Mouse (Mus musculus): Measurements from ENCODE around the gene Mrps21.

Gene Mrps21

DNA sequence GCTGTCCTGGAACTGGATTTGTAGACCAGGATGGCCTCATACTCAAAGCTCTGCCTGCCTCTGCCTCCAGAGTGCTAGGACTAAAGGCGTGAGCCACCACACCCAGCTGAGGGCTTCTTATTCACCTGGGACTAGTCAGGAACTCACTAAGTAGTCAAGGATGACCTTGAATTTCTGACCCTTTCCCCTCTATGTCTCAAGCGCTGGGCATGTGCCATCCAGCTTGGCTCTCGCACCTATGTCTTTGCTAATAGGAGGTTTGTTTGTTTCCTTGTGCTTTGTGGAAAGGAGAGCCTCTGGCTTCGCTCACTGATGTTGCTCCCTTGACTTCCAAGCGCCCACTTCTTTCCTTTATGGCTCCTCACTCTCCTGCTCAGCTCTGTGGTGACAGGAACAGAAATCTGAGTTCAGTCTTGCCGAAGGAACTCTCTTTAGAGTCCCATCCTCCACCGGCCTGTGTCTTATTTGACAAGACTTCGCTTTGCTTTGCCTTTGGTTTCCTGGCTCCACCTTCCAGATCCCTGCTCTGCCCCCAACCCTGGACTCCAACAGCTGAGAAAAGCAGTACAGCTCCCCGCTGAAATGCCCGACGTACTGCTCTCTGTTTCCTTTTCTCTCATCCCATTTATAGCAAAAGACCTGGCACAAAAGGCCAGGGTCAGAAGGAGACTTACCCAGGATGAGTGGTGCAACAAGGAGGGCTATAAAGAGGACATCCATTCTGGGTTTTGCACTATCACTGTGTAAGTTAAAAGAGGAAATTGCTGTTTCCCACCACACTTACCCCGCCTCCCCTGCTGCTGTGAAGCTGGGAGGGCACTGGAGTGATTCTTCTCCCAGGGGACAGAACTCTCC is 20.1 kb upstream of the Mrps21 start, which contains the start of gene BC028528:
BC028528 (minus strand) TSS at position 795 of the 855 bp plus-strand sequence.
- 44% methylated on average over 12 of the region's 12 CpGs for WGBS

DNA sequence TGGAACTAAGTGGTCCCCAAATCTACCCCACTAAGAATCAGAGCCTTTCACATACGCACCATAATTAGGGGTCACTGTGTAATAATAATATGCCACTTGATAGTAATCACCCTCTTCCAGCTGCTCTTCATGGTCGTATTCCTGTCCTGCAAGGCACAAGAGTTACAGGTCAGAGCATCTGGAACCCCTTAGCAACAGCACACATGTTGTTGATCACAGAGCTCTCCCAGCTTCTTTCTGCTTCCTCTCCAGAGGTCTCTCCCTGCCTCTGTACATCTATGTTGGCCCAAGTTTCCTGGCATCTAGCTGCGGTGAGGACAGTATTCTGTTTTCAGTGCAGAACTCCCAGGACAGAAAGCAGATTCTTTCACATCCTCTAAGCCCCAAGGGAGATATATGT is 18.3 kb upstream of the Mrps21 start:
- 77% methylated on average over 3 of the region's 3 CpGs for WGBS

DNA sequence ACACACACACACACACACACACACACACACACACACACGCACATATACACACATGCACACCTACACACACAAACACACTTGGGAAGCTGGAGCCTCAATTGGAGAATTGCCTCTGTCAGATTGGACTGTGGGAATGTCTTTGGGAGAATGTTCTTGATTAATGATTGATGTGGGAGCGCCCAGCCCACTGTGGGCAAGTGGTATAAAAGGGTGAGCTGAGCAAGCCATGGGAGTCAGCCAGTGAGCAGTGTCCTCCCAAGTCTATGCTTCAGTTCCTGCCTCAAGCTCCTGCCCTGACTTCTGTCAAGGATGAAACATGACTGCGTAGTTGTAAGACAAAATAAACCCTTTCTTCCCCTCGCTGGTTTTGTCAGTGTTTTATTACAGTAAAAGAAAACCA is 16.3 kb upstream of the Mrps21 start:
- WGBS, result 90% methylated on average over 4 of the region's 4 CpGs

DNA sequence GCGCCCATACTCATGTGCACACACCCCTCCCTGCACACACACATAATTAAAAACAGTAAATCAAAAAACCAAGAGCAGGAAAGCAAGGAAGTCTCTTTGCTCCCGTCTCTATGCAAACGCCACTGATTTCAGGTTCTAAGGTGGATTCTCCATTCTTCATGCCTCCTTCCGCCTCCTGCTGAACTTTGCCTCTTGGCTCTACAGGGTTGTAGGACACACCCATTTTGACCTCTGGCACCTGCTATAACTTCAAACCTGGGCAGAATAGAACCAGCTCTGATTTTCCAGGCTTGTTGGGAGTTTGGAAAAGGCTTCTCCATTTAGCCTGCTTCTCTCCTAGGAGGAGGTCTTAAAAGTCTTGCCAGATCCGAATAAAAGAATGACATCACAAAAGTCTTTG is 13.1 kb upstream of the Mrps21 start:
- 90% methylated on average over 5 of the region's 5 CpGs for WGBS

DNA sequence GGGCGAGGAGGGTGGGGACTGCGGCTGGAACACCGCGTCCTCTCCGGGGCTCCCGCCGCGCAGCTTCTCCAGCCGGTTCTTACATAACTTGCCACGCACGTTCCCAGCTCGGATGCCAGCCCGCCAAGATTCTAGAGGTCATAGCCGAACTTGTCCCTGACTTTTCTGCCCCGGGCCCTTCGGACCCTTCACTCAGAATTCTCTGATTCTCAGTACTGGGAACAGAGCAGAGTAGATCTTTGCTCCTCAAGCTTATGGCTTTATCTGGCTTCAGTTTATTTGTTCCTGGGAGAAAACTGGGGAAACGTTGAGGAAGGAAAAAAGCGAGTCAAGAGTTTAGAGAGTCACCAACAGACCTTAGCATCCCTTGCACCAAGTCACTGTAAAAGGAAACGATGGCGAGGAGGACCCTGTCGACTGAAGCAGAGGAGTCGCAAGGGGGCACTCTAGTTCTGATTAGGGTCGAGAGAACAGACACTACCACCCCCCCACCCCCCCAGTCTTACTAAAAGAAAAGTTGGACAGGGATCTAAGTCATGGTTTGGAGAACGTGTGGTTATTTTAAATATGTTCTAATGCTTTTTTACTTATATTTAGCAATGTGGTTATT is 11.6 kb upstream of the Mrps21 start:
- WGBS, result under 1% methylated on average over 24 of the region's 24 CpGs

DNA sequence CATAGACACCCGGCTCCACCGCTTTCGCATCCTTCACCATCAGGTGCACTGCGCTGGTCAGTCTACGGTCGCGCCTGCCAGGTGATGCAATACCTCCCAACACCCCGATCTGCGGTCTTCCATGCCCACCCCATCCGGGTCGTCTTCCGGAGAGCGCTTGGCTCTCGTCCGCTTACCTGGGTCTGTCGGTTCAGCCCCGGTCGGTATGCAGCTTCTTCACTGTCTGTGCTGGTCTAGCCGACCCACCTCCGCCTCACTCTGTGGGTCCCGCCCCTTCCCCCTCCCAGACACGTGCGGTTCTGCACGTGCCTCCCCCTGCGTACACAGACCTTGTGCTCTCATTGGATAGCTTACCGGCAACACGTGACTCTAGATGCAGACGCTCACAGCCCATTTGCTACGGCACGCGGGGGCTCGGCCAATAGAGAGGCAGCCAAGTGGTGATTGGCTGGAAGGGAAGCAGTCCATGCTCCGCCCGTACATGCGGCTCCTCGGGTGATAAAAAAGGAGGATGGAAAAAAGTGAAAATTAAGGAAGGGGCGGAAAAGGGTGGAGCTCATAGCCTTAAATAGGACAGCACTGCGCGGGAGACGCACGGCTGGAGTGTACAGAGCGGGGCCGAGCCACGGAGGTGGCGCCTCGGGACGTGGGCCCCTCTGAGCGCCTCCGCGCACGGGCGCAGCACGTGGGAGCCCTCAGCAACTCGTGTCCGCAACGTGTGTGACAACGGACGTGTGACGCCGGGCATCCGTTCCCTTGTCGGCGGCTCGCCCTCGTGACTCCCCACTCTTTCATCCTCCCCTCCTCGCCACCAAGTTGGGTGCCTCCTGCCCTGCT is 10.9 kb upstream of the Mrps21 start, which contains the start of gene Ciart:
Ciart (minus strand) TSS at position 273 of the 837 bp plus-strand sequence.
- under 1% methylated on average over 66 of the region's 66 CpGs for WGBS

DNA sequence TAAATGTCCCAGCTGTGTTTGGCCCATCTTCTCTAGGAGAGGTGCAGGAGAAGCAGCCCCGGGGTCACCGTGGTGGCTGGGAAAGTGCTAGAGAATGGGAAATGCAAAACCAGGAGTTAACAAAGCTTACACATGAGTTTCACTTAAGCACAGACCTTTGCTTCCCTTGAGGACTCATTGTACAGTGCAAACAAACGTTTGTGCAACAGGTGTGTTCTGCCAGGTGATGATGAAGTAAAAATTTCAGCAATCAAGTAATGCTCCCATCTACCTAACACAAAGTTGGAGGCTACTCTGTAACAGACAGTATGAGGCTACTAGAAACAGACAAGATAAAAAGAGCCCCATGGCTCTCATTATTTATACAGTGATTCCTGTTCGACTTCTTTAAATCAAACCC is 7.7 kb upstream of the Mrps21 start:
- WGBS, result 86% methylated on average over 4 of the region's 4 CpGs

DNA sequence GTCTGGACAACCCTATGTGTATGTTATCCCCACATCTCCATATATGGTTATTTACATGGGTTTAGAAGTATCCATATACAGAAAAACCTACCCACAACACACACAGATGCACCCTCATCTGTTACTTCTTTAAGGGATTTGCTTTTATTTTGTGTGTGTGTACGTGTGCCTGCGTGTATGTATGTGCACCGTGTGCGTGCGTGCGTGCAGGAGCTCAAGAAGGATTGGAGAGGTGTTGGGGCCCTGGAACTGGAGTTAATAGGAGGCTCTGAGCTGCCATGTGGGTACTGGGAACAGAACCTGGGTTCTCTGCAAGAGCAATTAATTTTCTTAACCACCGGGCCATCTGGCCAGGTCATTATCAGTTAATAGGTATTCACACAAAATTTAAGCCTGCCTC is 729 bp upstream of the Mrps21 start:
- 57% methylated on average over 7 of the region's 7 CpGs for WGBS

DNA sequence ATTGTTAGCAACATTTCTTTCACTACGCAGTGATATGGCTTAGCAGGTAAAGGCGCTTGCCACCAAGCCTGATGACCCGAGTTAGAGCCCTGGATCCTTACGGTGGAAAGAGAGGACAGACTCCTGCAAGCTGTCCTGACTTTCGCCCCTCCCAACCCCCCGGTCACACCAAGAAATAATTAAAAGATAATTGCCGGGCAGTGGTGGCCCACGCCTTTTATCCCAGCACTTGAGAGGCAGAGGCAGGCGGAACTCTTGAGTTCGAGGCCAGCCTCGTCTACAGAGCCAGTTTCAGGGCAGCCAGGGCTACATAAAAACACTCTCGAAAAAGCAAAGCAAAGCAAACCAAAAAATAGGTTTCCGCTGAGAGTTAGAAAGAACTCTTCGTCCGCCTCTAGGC is 343 bp downstream of the Mrps21 start:
- WGBS, result 6% methylated on average over 15 of the region's 15 CpGs

DNA sequence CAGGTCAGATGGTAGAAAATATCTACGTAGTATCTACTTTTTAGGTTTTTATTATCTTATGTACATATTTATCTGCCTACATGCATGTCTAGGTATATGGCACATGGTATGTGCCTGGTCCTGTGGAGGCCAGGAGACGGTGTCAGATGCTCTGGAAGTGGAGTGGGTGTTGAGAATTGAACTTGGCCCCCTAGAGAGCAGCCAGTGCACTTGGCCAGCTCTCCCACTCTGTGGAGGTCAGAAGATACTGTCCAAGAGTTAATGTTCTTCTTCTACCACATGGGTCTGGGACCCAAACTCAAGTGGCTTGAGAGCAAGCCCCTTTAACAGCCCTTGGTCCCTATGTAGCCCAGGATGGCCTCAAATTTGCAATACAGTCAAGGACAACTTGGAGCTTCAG is 3.9 kb downstream of the Mrps21 start:
- 94% methylated on average over 2 of the region's 2 CpGs for WGBS

DNA sequence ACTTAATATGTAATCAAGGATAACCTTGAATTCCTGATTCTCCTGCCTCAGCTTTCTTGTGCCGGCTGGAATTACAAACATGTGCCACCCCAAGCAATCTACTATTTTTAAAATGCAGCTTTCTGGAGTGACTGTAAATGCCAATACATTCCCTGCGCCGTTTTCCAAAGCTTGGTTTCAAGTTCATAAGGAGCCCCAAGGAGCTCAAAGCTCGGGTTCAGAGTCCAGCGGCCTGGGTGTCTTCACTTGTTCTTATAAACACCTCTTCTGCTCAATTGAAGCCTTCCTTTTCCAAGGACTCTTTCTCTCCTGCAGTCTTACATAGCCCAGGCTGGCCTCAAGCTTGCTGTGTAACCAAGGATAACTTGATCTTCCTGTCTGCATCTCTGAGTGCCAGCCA is 5.2 kb downstream of the Mrps21 start:
- 55% methylated on average over 5 of the region's 5 CpGs for WGBS

DNA sequence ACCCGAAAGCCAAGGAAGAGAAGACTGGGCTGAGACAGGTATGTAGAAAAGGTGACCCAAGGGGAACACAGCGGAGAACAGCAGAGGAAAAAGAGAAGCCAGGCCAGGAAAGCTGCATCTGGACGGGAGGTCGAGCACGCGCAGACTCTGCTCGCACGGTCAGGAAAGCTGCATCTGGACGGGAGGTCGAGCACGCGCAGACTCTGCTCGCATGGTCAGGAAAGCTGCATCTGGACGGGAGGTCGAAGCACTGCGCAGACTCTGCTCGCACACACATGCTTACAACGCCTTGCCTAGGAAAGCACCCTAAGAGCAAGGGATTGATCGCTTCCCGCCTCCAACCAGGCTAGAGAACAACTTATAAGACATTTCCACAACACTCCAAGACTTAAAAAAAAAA is 5.7 kb downstream of the Mrps21 start:
- 85% methylated on average over 20 of the region's 20 CpGs for WGBS

DNA sequence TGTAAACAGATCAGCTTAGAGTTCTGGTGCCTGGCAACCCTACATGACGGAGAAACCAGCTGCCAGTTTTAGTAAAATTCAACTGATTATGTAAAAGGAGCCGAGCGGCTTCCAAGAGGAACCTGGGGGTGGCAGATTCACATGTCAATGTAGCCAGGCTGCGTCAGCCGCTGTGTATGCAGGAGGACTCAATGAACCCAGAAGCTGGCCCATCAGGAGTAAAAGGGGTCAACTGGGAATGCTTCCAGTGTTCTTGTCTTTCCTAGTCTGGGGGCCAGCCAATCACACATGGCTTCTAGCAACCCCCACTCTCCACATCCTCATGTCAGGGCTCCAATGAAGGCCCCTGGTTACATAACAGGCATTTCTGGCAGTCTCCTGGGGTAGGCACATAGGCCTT is 6.3 kb downstream of the Mrps21 start:
- 38% methylated on average over 5 of the region's 5 CpGs for WGBS

DNA sequence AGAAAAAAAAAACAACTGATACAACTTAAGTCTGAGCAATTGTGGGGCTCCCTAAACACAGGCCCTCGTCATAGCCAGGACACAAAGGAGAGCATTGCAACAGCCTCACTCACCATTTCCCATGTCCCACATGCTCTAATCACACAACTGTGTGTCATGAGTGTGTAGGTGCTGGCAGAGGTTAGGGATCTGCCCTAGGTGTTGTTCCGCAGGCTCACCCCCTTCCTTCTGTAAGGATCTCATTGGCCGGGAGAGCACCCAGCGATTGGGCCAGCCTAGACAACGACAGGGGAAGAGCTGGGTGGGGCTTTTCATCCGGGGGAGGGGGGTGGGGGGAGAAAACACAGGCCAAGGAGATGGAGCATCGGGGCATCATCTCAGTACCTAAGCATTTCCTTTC is 7.7 kb downstream of the Mrps21 start:
- 67% methylated on average over 7 of the region's 7 CpGs for WGBS

DNA sequence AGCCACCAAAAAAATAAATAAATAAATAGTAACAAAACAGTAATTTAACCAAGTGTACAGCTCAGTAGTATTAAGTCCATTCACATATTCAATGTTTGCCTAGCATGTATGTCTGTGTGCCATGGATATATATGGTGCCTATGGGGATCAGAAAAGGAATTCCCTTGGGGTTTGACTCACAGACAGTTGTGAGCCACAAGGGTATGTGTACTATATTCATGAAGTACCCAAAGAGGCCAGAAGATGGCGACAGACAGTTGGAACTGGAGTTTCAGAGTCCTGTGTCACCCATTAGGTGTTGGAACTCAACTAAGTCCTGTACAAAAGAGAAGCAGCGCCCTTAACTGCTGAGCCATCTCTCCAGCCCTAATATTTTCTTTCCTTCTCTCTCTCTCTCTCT is 9.5 kb downstream of the Mrps21 start:
- 34% methylated on average over 2 of the region's 2 CpGs for WGBS

DNA sequence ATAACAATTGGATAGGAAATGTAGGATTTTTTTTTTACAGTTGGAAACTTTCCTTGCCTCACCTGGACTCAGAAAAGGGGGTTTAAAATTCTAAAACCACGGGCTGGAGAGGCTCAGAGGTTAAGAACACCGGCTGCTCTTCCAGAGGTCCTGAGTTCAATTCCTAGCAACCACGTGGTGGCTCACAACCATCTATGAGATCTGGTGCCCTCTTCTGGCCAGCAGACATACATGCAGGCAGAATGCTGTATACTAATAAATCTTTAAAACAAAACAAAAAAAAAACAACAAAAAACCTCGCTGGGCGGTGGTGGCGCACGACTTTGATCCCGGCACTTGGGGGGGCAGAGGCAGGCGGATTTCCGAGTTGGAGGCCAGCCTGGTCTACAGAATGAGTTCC is 10.1 kb downstream of the Mrps21 start:
- WGBS, result 76% methylated on average over 10 of the region's 10 CpGs

DNA sequence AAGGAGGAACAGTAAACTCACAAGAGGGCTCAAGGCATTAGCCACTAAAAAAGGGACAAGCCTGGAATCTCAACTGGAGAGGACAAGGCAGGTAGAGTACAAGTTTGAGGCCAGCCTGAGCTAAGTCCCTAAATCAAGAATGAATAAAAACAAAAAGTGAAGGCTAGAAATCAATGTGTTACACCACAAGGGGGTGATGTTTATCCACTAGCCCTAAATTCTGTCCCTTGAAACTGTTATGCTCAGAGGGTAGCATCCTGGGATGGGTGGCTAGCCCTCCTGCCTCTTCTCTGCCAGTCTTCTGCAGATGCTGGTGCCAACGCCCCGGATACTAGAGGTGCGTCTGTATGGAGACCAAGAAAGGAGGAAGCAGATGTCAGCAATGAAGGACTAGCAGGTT is 11.0 kb downstream of the Mrps21 start:
- 84% methylated on average over 3 of the region's 3 CpGs for WGBS

DNA sequence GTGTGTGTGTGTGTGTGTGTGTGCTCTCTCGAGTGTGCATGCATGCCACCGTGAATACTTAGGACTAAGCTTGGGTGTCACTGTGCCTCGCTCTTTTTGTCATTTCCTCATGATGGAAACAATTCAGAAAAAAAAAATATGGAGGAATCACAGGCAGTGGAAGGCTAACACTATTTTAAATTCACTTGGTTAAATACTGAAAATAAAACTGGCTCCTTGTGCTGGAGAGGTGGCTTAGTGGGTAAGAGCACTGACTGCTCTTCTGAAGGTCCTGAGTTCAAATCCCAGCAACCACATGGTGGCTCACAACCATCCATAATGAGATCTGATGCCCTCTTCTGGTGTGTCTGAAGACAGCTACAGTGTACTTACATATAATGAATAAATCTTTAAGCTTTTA is 13.0 kb downstream of the Mrps21 start:
- 74% methylated on average over 3 of the region's 3 CpGs for WGBS

DNA sequence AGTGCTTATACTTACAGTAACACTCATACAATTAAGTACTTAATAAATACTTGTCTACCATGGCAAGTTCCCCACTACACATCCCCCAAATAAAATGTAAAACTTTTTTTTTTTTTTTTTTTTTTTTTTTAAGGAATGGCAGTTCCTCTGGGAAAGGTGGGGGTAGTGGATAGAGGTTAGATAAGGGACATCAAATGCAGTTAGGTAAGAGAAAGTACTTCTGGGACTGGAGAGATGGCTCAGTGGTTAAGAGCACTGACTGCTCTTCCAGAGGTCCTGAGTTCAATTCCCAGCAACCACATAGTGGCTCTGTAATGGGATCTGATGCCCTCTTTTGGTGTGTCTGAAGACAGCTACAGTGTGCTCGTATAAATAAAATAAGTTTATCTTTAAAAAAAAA is 14.3 kb downstream of the Mrps21 start:
- WGBS, result 93% methylated on average over 1 of the region's 1 CpGs

DNA sequence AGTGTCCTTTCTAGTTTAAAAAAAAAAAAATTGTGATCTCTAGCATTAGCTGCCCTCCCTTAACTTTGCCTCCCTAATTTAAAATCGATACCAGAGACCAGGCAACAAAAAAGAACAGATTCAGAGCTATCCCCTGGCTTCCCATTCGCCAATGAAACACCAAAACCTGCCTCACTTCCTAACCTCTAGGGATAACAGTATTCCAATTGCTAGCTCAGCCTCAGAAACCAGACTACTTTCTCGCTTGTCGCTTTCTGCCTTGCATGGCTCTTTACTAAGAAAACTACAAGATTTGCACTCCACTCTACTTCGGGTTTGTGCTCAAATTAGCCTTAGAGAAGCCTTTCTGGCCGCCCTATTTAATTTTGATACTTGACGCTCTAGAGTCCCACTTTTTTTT is 15.2 kb downstream of the Mrps21 start:
- 8% methylated on average over 7 of the region's 7 CpGs for WGBS

DNA sequence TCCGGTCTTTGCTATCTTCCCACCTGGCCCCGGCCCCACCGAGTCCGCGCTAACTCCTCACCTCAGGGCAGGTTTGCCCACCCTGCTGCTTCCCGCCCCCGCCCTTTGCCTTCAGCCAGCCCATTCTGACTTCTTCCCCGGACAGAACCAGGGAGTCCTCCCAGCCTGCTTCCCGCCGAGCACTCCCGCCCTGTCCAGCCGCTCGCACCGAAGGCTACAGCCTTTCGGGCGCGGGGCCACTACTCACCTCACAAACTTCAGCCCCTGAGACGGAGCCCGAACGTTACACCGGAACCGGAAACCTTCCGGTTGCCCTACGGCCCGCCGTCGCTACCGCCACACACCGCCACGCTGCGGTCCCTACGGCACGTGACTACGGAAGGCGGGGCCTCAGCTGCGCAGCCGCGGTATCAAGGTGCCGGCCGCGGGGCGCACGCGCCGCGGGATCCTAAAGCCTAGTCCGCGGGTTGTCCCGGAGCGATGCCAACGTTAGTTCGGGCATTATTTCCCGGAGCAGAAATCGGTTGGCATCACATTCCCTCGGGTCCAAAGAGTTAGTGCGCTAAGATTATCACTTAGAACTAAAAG is 15.7 kb downstream of the Mrps21 start, which contains the start of gene Prpf3:
Prpf3 (minus strand) TSS at position 384 of the 588 bp plus-strand sequence.
- under 1% methylated on average over 56 of the region's 56 CpGs for WGBS

DNA sequence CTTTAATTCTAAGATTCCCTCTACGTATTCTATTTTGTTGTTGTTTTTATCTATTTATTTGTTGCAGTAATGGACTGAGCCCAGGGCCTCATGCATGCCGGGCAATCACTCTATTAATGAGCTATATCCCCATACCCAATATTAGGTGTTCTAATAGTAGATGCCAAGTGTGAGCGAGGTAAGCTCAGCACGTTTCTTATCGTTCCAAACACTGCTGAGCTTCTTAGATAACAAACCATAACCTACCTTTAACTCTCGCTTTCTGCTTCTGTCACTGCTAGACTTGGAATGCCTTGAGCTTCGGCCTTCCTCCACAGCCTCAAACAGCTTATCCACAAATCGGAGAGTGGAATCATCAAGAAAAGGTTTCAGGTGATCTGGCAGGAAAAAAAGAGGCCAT is 20.0 kb downstream of the Mrps21 start:
- WGBS, result 95% methylated on average over 8 of the region's 8 CpGs

Data from cerebral cortex, adult 2 months (tissue).